Mouse (Mus musculus) large intestine, adult 2 months (tissue): Measurements from ENCODE around the gene Fn3k. TPM values are rescaled to one million over a fixed set of nuclear protein-coding genes. Genes with fewer than 3 reads are reported as not detected.

ENCODE experiments used
- DNase-seq: peaks from one replicate; pipeline ENCODE4 v3.0.0-alpha.2; 2012; ENCODE audit warnings: low read depth, low spot score
- WGBS: fragments of 180-500 bp; shearing (Covaris S2); methylation state at CpG from one replicate; pipeline ENCODE4 v1.1.7; 2018; 5-methylcytosine and 5-hydroxymethylcytosine counted together
- polyA plus RNA-seq: library from polyadenylated mRNA; depleted of rRNA; stranded (reverse); fragments of >200 nt; gene quantifications from 2 replicates; pipeline ENCODE4 v1.2.3, GENCODE M21; 2012; rRNA removed

The Fn3k gene
- polyA plus RNA-seq, 1 experiment = 1.3 TPM

DNA sequence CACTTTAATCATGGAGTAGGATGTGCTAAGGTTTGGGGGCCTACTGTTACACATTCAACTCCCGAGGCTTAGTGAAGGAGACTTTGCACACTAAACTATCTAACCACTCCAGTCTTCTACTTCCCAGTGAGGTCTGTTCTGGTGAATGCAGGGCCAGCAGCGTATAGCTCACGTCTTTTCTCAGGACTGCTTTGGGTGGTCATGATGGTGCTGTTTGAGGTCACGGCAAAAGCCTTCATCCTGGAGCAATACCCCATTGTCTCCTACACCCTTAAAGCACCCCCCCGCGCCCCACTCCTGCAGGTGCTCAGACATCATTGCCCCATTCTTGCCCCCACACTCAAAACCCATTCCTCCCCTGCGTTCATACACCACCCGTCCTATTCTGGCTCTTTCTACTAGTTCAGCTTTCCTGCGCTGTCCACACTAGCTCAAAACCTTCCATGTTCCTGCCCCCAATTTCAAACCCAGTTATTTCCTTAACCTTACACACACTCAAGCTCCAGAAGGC is 16.6 kb downstream of the Fn3k start:
- DNase-seq = no peak
- 26% methylated on average over 9 of the region's 9 CpGs for WGBS

DNA sequence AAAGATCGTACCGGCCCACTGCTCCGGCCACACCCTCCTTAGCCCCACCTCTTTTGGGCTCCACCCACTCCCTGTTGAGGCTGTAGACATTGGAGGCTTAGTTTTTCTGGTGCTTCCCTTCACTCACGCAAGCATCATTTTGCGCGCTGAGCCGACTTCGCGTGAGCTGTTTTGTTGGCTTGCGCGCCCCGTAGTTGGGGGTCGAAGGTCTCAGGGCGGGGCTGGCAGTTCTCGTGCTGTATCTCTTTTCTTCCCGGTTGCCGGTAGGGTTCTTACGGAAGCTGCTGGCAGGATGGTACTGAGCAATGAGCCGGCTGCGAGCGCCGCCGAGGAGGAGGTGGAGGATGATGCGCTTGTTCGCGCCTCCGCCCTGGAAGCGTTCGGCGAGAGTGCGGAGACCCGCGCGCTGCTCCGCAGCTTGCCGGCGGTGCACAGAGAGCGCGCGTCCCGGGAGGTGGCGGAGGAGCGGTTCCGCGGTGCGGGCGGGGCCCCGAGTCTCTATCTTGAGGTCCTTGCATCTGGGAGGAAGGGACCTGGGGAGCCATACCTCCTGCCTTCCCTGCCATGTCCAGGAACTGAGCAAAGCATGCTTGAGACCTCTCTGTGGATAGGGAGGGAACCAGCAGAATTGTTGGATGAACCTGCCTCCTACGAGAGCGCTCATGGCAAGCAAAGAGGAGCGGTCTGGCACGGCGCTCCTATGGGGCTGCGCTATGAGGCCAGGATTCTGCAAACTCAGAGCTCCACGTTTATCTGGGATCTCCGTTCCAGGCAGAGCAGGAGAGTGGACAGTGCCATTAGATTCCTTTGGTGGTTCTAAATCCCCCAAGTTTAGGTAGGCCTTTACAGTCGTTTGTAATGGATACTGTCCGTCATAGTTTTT is 17.3 kb downstream of the Fn3k start, which contains the start of gene Tbcd:
Tbcd (plus strand) TSS at position 197 of the 883 bp plus-strand sequence.
- under 1% methylated on average over 58 of the region's 58 CpGs for WGBS
- peak; percentile 82 for DNase-seq

DNA sequence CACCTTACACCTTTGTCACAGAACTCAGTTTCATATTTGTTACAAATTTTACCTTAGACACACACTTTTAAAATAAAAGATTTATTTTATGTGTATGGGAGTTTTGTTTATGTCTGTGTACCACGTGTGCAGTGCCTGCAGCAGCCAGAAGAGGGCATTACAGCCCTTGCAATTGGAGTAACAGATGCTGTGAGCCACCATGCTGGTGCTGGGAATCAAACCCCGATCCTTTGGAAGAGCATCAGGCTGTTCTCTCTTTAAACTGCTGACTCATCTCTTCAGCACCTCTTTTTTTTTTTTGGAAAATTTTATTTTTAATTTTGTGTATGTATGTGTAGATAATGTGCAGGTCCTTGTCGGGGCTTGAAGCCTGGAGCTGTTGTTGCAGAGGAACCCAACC is 23.2 kb downstream of the Fn3k start:
- WGBS = 94% methylated on average over 3 of the region's 3 CpGs
- DNase-seq = no peak

DNA sequence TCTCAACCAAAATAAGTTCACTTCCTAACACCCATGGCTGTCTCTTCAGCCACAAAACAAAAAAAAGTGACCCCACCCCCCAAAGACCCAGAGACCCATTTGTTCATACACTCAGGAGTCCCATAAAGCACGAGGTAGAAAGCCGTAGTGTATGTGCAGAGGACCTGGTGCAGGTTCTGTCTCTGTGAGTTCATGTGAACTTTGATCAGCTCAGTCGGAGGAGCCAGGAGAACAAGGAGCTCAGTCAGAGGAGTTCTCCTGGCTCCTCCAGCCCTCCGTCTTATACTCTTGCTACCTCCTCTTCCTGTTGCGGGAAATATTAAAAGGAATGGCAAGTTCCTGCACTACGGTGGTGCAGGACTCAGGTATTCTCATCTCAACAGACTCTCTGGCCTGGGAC is 32.7 kb downstream of the Fn3k start:
- no peak for DNase-seq
- 45% methylated on average over 6 of the region's 6 CpGs for WGBS

DNA sequence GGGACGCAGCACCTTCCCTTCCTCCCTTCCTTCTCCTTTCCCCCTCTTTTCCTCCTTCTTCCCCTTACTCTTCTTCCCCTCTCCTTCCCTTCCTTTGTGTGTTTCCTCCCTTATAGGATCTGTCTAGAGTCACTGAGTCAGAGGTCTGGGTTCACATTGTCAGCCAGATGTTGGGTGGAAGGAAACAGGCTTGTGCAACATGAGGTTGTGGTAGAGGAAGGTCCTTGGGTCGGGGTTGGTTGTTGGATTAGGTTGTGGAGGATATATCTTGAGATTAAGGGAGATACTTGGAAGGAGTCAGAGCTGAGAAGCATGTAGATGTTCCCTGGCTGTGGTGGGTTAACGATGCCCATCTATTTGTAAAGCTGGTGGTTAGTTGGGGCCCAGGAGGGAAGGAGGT is 40.1 kb downstream of the Fn3k start:
- DNase-seq = no peak
- WGBS = 78% methylated on average over 3 of the region's 3 CpGs

DNA sequence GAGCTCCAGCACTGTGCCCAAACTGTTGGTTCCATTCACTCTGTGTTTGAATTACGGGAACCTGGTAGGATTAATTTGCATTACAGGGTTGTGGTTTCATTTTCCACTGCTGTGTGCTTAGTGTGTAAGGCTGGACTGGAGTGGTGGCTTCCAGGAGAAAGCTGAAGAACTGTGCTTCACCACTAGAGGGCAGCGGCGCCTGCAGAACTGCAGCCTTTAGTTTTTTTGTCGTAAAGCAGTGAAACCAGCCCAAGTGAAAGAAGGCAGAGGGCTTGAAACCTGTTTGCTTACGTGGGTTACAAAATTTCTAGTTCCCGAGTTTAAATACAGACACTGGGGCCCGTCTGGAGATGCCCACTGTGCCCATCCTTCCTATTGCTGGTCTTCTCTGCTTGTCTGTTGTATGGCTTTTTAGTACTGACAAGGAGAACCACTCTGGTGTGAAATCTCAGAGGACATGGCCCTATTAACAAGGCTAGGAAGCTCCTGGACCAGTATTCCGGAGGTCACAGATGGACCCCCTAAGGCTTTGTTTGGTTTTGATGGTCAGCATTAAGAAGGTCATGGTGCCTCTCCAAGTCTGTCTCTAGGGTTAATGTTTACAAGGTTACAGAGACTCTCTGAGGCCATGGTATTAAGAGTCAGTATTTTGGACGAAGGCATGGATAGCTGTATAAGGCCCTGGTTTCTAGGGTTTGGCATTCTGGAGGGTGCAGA is 41.1 kb downstream of the Fn3k start:
- 18% methylated on average over 9 of the region's 9 CpGs for WGBS

DNA sequence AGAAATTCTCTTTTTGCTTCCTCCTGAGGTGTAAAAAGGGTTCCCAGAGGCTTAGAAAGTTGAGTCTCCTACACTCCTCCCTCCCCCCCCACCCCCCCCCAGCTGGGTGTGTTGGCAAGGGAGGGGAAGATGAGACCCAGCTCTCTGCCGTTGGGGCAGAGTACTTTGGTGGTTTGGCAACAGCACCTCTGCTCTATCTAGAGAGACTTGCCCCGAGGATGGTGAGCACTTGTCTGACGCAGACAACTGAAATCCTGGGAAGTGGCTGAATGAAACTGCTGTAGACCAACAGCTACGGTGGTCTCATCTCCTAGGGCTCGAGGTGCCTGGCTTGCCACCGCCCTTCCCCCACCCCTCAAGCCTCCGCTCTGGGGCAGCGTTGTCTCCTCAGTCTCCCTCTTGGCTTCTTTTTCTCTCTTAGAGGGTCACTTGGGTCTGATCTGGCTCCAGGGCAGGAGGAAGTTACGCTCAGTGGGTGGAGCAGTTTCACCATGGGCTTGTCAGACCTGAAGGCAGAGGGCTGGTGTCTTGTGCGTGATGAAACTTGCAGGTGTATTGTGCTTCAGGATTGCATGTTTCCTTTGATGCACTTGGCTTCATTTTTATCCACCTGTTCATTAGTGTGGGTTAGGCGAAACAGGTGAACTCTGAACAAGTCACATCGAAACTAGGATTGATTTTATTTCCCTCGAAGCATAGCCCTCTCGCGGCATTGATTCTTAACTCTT is 44.9 kb downstream of the Fn3k start:
- DNase-seq = no peak
- WGBS = 86% methylated on average over 15 of the region's 15 CpGs

More for the DNA sequence above, 41.1 kb downstream of the Fn3k start:
- DNase-seq = peak; percentile 48

DNA sequence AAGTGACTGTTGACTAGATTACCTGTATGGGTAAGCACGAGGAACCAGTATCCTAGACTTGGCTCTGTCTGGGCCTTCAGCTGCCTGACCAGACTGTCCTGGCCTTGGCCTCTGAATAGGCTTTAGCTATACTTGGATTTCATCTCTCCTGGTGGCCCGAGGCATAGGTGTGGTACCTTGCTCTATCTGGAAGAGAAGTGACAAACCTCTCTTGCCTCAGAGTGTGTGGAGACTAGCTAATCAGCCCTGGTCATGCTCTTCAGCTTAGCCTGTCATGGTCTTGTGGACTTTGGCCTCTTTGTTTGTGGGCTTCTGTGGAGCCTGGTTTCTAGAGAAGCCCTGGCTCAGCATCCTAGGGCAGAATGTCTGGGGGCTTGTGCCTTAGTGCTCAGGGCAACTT is 46.4 kb downstream of the Fn3k start:
- WGBS = 85% methylated on average over 2 of the region's 2 CpGs
- DNase-seq = no peak

DNA sequence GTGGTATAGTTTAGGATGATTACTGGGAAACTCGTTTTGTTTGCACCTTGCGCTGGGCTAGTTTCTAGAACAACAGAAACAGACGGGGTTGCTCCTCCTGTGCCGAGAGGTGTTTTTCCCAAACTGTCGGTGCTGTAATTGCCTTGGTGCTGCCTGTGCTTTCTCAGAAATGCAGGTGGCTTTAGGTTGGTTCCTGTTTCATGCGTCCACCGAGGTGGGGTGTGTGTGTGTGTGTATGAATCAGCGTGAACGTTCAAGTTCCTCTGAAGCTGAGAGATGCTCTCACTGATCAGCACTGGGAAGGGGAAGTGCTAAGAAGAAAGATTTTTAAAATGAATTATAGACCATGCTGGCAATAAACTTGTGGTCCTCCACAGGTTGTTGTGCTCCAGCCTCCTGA is 51.2 kb downstream of the Fn3k start:
- no peak for DNase-seq

DNA sequence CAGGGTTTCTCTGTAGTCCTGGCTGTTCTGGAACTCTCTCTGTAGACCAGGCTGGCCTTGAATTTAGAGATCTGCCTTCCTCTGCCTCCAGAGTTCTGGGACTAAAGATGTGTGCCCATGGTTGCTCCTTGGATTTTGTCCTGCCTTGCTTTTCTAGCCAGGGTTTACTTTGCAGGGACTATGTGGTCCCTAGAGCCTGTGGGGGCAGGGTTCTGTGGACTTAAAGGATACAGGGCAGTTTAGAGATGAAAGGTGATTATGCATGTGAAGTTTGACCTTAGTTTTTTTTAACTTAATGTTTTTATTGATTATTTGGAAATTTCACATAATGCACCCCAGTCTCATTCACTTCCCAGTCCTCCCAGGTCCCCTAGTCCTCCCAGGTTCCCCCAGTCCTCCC is 55.9 kb downstream of the Fn3k start:
- DNase-seq = no peak

More for the DNA sequence above, 51.2 kb downstream of the Fn3k start:
- WGBS = 27% methylated on average over 9 of the region's 9 CpGs

Other genes with a start within 250 kb of the Fn3k start
- gene Hexdc, start 230.5 kb upstream of the Fn3k start, polyA plus RNA-seq = 19.4 and 24.4 TPM in 2 replicates
- 11.7 and 12.9 TPM in 2 replicates for gene Ogfod3, start 230.2 kb upstream of the Fn3k start, polyA plus RNA-seq
- gene Cybc1, start 205.6 kb upstream of the Fn3k start, polyA plus RNA-seq = 32.6 and 33.0 TPM in 2 replicates
- gene Narf, start 197.7 kb upstream of the Fn3k start, polyA plus RNA-seq = 18.2 and 33.3 TPM in 2 replicates
- 19.3 and 29.0 TPM in 2 replicates for gene Foxk2, start 174.9 kb upstream of the Fn3k start, polyA plus RNA-seq
- 37.5 and 42.5 TPM in 2 replicates for gene Wdr45b, start 80.5 kb upstream of the Fn3k start, polyA plus RNA-seq
- gene Rab40b, start 46.7 kb upstream of the Fn3k start, polyA plus RNA-seq = 0.82 TPM in 2 replicates
- gene Fn3krp, start 13.5 kb upstream of the Fn3k start, polyA plus RNA-seq = 3.5 and 3.7 TPM in 2 replicates
- gene Tbcd, start 17.0 kb downstream of the Fn3k start, polyA plus RNA-seq = 56.3 and 59.9 TPM in 2 replicates
- gene Zfp750, start 84.4 kb downstream of the Fn3k start, polyA plus RNA-seq = 0.02 TPM in 1 of 2 replicates, not detected in the other
- 5.2 and 7.1 TPM in 2 replicates for gene B3gntl1, start 238.2 kb downstream of the Fn3k start, polyA plus RNA-seq